Mouse (Mus musculus) heart, embryonic 15.5 days (tissue): Measurements from ENCODE around the gene Lmx1b. TPM values are rescaled to one million over a fixed set of nuclear protein-coding genes. Genes with fewer than 3 reads are reported as not detected.

Source experiments
- ATAC-seq: fragments of 200-750 bp; cut with Nextera tagmentation; replicated peaks from 2 replicates; pipeline ENCODE4 v1.8.0; 2017; ENCODE audit warnings: low read depth, moderate TSS enrichment; ENCODE audit not compliant: insufficient number of reproducible peaks, insufficient read depth, low FRiP score
- H3K27ac ChIP-seq: fragments of 300-500 bp; sonication (generic); 2 replicates; pipeline ENCODE4 v1.5.1; 2015; ENCODE audit warnings: mild to moderate bottlenecking, inconsistent platforms
- H3K27me3 ChIP-seq: fragments of 300-500 bp; sonication (generic); 2 replicates; pipeline ENCODE4 v1.6.1; 2015; ENCODE audit warnings: inconsistent platforms
- H3K36me3 ChIP-seq: fragments of 300-500 bp; sonication (generic); 2 replicates; pipeline ENCODE4 v1.6.1; 2015; ENCODE audit warnings: mild to moderate bottlenecking, inconsistent platforms
- H3K4me1 ChIP-seq: fragments of 300-500 bp; sonication (generic); replicated peaks from 2 replicates; pipeline ENCODE4 v1.6.1; 2015; ENCODE audit warnings: inconsistent platforms
- H3K4me2 ChIP-seq: fragments of 300-500 bp; sonication (generic); 2 replicates; pipeline ENCODE4 v1.6.1; 2015; ENCODE audit warnings: inconsistent platforms, mild to moderate bottlenecking, moderate library complexity
- H3K4me3 ChIP-seq: fragments of 300-500 bp; sonication (generic); 2 replicates; pipeline ENCODE4 v1.5.1; 2015; ENCODE audit warnings: mild to moderate bottlenecking, inconsistent platforms
- H3K9ac ChIP-seq: fragments of 300-500 bp; sonication (generic); 2 replicates; pipeline ENCODE4 v1.6.1; 2015; ENCODE audit warnings: mild to moderate bottlenecking, inconsistent platforms
- H3K9me3 ChIP-seq: fragments of 300-500 bp; sonication (generic); replicated peaks from 2 replicates; pipeline ENCODE4 v1.6.1; 2016; ENCODE audit warnings: inconsistent platforms
- WGBS: fragments of 180-500 bp; shearing (Covaris S2); methylation state at CpG from one replicate; pipeline ENCODE4 v1.1.7; 2015; ENCODE audit warnings: mixed read lengths; 5-methylcytosine and 5-hydroxymethylcytosine counted together
- polyA plus RNA-seq: library from polyadenylated mRNA; unstranded; fragments of >200 nt; fragmentation: Nextera tagmentation; extraction: Ambion mirVana; gene quantifications from 2 replicates; pipeline ENCODE4 v1.2.1, GENCODE M21; 2015

Gene Lmx1b
- polyA plus RNA-seq, 1 experiment from 2014 or later, result not detected

GRCm38 (mm10) chr2:33642650-33643458, 2.5 kb upstream of the Lmx1b start:
- H3K4me1 ChIP-seq, result peaks cover 37% of the 10 kb centered on the region
- H3K9ac ChIP-seq, result no peak overlapping the region
- no peak for ATAC-seq
- no peaks in the 10 kb centered on the region for H3K36me3 ChIP-seq
- H3K4me2 ChIP-seq, result peak overlapping the region; percentile 41
- H3K27me3 ChIP-seq, result peaks cover 100% of the 10 kb centered on the region
- WGBS, result 3% methylated on average over 42 of the region's 42 CpGs
- no peak overlapping the region for H3K27ac ChIP-seq
- H3K4me3 ChIP-seq, result peak overlapping the region; percentile 28
- H3K9me3 ChIP-seq, result no peaks in the 10 kb centered on the region

GRCm38 (mm10) chr2:33641859-33642571, 1.7 kb upstream of the Lmx1b start:
- H3K27ac ChIP-seq, result no peak overlapping the region
- no peaks in the 10 kb centered on the region for H3K9me3 ChIP-seq
- H3K4me2 ChIP-seq, result peak overlapping the region; percentile 34
- no peak overlapping the region for H3K9ac ChIP-seq
- H3K36me3 ChIP-seq, result no peaks in the 10 kb centered on the region
- 2% methylated on average over 41 of the region's 41 CpGs for WGBS
- peak overlapping the region; percentile 28 for H3K4me3 ChIP-seq
- H3K27me3 ChIP-seq, result peaks cover 100% of the 10 kb centered on the region
- no peak for ATAC-seq
- H3K4me1 ChIP-seq, result peaks cover 37% of the 10 kb centered on the region

GRCm38 (mm10) chr2:33640978-33641858, 907 bp upstream of the Lmx1b start:
- ATAC-seq, result no peak
- H3K27ac ChIP-seq, result no peak overlapping the region

GRCm38 (mm10) chr2:33639301-33640170, 775 bp downstream of the Lmx1b start:
- Histone ChIP-seq H3K27ac (no peak overlapping the region), H3K4me2 (peak overlapping the region; percentile 59), H3K27me3 (peaks cover 99% of the 10 kb centered on the region), H3K9me3 (no peaks in the 10 kb centered on the region), H3K4me3 (peak overlapping the region; percentile 51), H3K9ac (peak overlapping the region; percentile 16; the same call in 1 of the 2 replicates), H3K4me1 (peaks cover 45% of the 10 kb centered on the region), H3K36me3 (no peaks in the 10 kb centered on the region)
- WGBS, result under 1% methylated on average over 69 of the region's 71 CpGs
- no peak for ATAC-seq

More at GRCm38 (mm10) chr2:33640978-33641858, 907 bp upstream of the Lmx1b start:
- H3K27me3 ChIP-seq, result peaks cover 99% of the 10 kb centered on the region
- no peaks in the 10 kb centered on the region for H3K9me3 ChIP-seq
- H3K4me3 ChIP-seq, result peak overlapping the region; percentile 51
- 1% methylated on average over 53 of the region's 56 CpGs for whole genome bisulfite sequencing
- H3K4me2 ChIP-seq, result peak overlapping the region; percentile 87
- H3K36me3 ChIP-seq, result no peaks in the 10 kb centered on the region
- peaks cover 43% of the 10 kb centered on the region for H3K4me1 ChIP-seq
- peak overlapping the region; percentile 34; the same call in 1 of the 2 replicates for H3K9ac ChIP-seq

GRCm38 (mm10) chr2:33638141-33638733, 2.1 kb downstream of the Lmx1b start:
- Histone ChIP-seq H3K9ac (no peak overlapping the region), H3K4me1 (peaks cover 45% of the 10 kb centered on the region), H3K27me3 (peaks cover 99% of the 10 kb centered on the region), H3K4me2 (no peak overlapping the region), H3K9me3 (no peaks in the 10 kb centered on the region), H3K27ac (no peak overlapping the region), H3K4me3 (no peak overlapping the region), H3K36me3 (no peaks in the 10 kb centered on the region)
- 35% methylated on average over 6 of the region's 6 CpGs for WGBS
- no peak for ATAC-seq

- 8% methylated on average over 7 of the region's 7 CpGs for WGBS
- H3K27me3 ChIP-seq, result peaks cover 99% of the 10 kb centered on the region
- no peak overlapping the region for H3K4me2 ChIP-seq
- H3K4me3 ChIP-seq, result no peak overlapping the region
- no peak for ATAC-seq
- no peak overlapping the region for H3K9ac ChIP-seq
- peaks cover 37% of the 10 kb centered on the region for H3K4me1 ChIP-seq
- H3K36me3 ChIP-seq, result no peaks in the 10 kb centered on the region
- no peak overlapping the region for H3K27ac ChIP-seq
- no peaks in the 10 kb centered on the region for H3K9me3 ChIP-seq
Measured at GRCm38 (mm10) chr2:33637288-33637687, 3.0 kb downstream of the Lmx1b start.

- WGBS, result 2% methylated on average over 26 of the region's 26 CpGs
- H3K9ac ChIP-seq, result no peak overlapping the region
- H3K27ac ChIP-seq, result no peak overlapping the region
- H3K27me3 ChIP-seq, result peaks cover 99% of the 10 kb centered on the region
- H3K9me3 ChIP-seq, result no peaks in the 10 kb centered on the region
- H3K4me2 ChIP-seq, result no peak overlapping the region
- ATAC-seq, result no peak
- H3K4me3 ChIP-seq, result 0 out of 2 replicates have a peak overlapping the region, but pooled peaks have one; percentile 16
- H3K36me3 ChIP-seq, result no peaks in the 10 kb centered on the region
- peaks cover 36% of the 10 kb centered on the region for H3K4me1 ChIP-seq
Measured at GRCm38 (mm10) chr2:33636628-33637188, 3.6 kb downstream of the Lmx1b start.

GRCm38 (mm10) chr2:33636117-33636521, 4.2 kb downstream of the Lmx1b start:
- under 1% methylated on average over 21 of the region's 21 CpGs for WGBS
- peaks cover 99% of the 10 kb centered on the region for H3K27me3 ChIP-seq
- no peaks in the 10 kb centered on the region for H3K36me3 ChIP-seq
- no peaks in the 10 kb centered on the region for H3K9me3 ChIP-seq
- ATAC-seq, result no peak
- no peak overlapping the region for H3K9ac ChIP-seq
- no peak overlapping the region for H3K27ac ChIP-seq
- H3K4me3 ChIP-seq, result no peak overlapping the region
- no peak overlapping the region for H3K4me2 ChIP-seq
- H3K4me1 ChIP-seq, result peaks cover 37% of the 10 kb centered on the region

- Histone ChIP-seq H3K4me3 (no peak overlapping the region), H3K27ac (no peak overlapping the region), H3K27me3 (peaks cover 99% of the 10 kb centered on the region), H3K9me3 (no peaks in the 10 kb centered on the region), H3K4me1 (peaks cover 32% of the 10 kb centered on the region), H3K4me2 (no peak overlapping the region), H3K9ac (no peak overlapping the region), H3K36me3 (no peaks in the 10 kb centered on the region)
- 3% methylated on average over 19 of the region's 19 CpGs for WGBS
- ATAC-seq, result no peak
Measured at GRCm38 (mm10) chr2:33635323-33636116, 4.8 kb downstream of the Lmx1b start.
